In the genomic region with DNA sequence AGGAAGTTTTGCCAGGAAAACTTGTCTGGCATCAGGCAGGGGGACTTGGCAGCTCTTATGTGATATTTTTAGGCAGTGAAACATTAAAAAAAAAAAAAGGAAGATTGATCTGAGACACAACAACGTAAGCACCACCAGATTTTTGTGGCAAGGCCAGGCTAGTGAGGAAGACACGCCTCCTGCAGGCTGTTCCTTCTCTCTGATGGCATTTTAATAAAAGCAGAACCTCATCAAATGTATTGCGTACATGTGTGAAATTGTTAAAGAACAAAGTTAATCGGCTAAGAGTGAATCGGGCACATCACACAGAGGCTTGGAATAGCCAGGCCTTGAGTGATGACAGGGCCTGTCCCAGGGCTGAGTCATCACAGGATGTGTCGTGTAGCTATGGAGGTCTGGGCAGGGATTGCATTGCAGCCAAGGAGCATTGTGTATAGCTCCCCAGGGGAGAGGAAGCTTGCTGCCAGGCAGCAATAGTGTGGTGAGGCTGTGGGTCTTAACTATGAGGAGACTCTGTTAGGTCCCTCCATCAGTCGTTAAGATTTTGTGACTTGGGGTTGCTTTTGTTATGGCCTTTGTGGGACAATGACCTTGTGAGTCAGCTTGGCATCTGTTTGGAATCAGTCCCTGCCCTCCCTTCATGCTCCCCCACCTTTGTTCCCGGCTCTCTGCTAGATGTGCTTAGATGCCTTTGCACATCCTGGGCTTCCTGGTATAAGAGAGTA, we compare ENCODE assay signal across 8 mouse cellular contexts. TPM values are rescaled to one million over a fixed set of nuclear protein-coding genes. Genes with fewer than 3 reads are reported as not detected.
DNase-seq lines count a peak whose midpoint lies in the region; ATAC-seq and TF ChIP-seq lines count a peak whose summit lies in the region.

No protein-coding gene starts in this region.

- H3K4me3 ChIP-seq in embryonic fibroblast, embryonic 13.5 days (ENCODE audit: insufficient read depth, low read length) = no peak overlapping the region

- ATAC-seq in monocyte, adult 5-6 weeks (replicated peaks; ENCODE audit: insufficient number of reproducible peaks, low FRiP score, low TSS enrichment, poor library complexity, severe bottlenecking) = peak; percentile 95
- ATAC-seq in erythroblast, adult 5-6 weeks (replicated peaks; ENCODE audit: low FRiP score, poor library complexity, severe bottlenecking) = no peak

- peaks cover 6% of the 10 kb centered on the region; the same call in 1 of the 2 replicates for H3K4me1 ChIP-seq in embryonic fibroblast, embryonic 13.5 days (ENCODE audit: control insufficient read depth, insufficient read depth, low read length)

- TF ChIP-seq CTCF in embryonic fibroblast, embryonic 13.5 days (IDR thresholded peaks at IDR 0.05; ENCODE audit: borderline replicate concordance, insufficient read depth, low read length) = no peak

- no peak for TF ChIP-seq POLR2A in embryonic fibroblast, embryonic 13.5 days (IDR thresholded peaks at IDR 0.05; ENCODE audit: low read depth, low read length)

- intact Hi-C loops in heart, postnatal 36 days (cut with DNase I) = loop anchor here (2.0 to 5.0 kb wide), 2 partner anchors 34 to 92 kb away; no protein-coding TSS in a partner anchor
- intact Hi-C loops in left cerebral cortex, postnatal 4 days (cut with DNase I) = no loop called here

- peak overlapping the region; percentile 51 for H3K27ac ChIP-seq in embryonic fibroblast, embryonic 13.5 days (ENCODE audit: insufficient read depth, low read length)

- DNase-seq in left cerebral cortex, adult 18-20 months (ENCODE audit: low spot score in 2 of 2) = peak; percentile 19 to 41
- DNase-seq in left cerebral cortex, adult 8-10 months (ENCODE audit: low spot score in 2 of 2) = no peak
- DNase-seq in adrenal gland, postnatal 36 days = peak; percentile 82 to 85
- peak; percentile 47 to 59 for DNase-seq in heart, postnatal 36 days
- DNase-seq in left cerebral cortex, postnatal 4 days = peak; percentile 23

RNA-seq across cellular contexts. Expression of a gene that starts 30.2 kb away (rescaled TPM):
- total RNA-seq in left cerebral cortex, adult 18-20 months (2021) = 10 to 100 TPM; 61.0 to 62.5 TPM
- total RNA-seq in left cerebral cortex, adult 8-10 months (2022) = 10 to 100 TPM; 41.1 to 74.7 (median 52.5) TPM
- 100 to 1,000 TPM in 1 of 2 experiments, 10 to 100 TPM in 1; 20.2 to 133 TPM for total RNA-seq in adrenal gland, postnatal 36 days (2021)
- 29.8 and 35.0 TPM in 2 replicates for polyA plus RNA-seq in embryonic fibroblast, embryonic 13.5 days (2011; ENCODE audit: insufficient read length, low read depth, missing spikeins)
- 10 to 100 TPM; 12.5 to 14.3 TPM for total RNA-seq in heart, postnatal 36 days (2021)
- total RNA-seq in left cerebral cortex, postnatal 4 days (2021) = 1 to 10 TPM; 6.1 to 8.1 TPM
- total RNA-seq in monocyte, adult 5-6 weeks (2017) = 79.5 to 92.8 TPM (median 89.4 TPM) in 3 replicates
- 34.7 and 43.4 TPM in 2 replicates for total RNA-seq in erythroblast, adult 5-6 weeks (2015; ENCODE audit: low replicate concordance)
- 15.5 and 20.1 TPM in 2 replicates for total RNA-seq in erythroblast, adult 5-6 weeks (2017; ENCODE audit: low replicate concordance)

Comparison
In these comparisons a context has a peak if more than half of its experiments do, and no peak if none do; other contexts are left out.
1. DNase-seq: peak in left cerebral cortex, adult 18-20 months (2 of 2), adrenal gland, postnatal 36 days (2 of 2), heart, postnatal 36 days (2 of 2) and left cerebral cortex, postnatal 4 days (single experiment); none in left cerebral cortex, adult 8-10 months (0 of 2).